Mouse (Mus musculus): ENCODE results near the gene Haus2. TPM values are rescaled to one million over a fixed set of nuclear protein-coding genes. Genes with fewer than 3 reads are reported as not detected.

Gene Haus2
- polyA plus RNA-seq, 1 experiment from 2014 or later = 39.3 TPM

- DNase-seq (ENCODE audit: low spot score, missing footprints) (no peak), ATAC-seq (ENCODE audit: low FRiP score) (no peak)
- Histone ChIP-seq H3K4me2 (no peak overlapping the region), H3K4me3 (ENCODE audit: low read depth, low read length) (no peak overlapping the region), H3K27ac (ENCODE audit: low read depth, low read length) (no peak overlapping the region), H3K4me1 (ENCODE audit: control insufficient read depth, insufficient read depth, low read length) (no peaks in the 10 kb centered on the region), H3K36me3 (ENCODE audit: control insufficient read depth, insufficient read depth, low read length) (no peaks in the 10 kb centered on the region), H3K9ac (ENCODE audit: low read length) (no peak overlapping the region), H3K9me3 (ENCODE audit: control insufficient read depth, low read length) (no peaks in the 10 kb centered on the region), H3K27me3 (ENCODE audit: control insufficient read depth, insufficient read depth, low read length) (no peaks in the 10 kb centered on the region)
- 80% methylated on average over 2 of the region's 2 CpGs for WGBS
Observed at GRCm38 (mm10) chr2:120654693-120655092, 45.5 kb downstream of the Haus2 start.

GRCm38 (mm10) chr2:120655905-120656304 lies 46.7 kb downstream of the Haus2 start:
- H3K9me3 ChIP-seq (ENCODE audit: control insufficient read depth, low read length) = no peaks in the 10 kb centered on the region
- no peaks in the 10 kb centered on the region for H3K4me1 ChIP-seq (ENCODE audit: control insufficient read depth, insufficient read depth, low read length)
- ATAC-seq (ENCODE audit: low FRiP score) (no peak), DNase-seq (ENCODE audit: low spot score, missing footprints) (no peak)
- H3K4me2 ChIP-seq = no peak overlapping the region
- H3K27ac ChIP-seq (ENCODE audit: low read depth, low read length) = no peak overlapping the region
- H3K9ac ChIP-seq (ENCODE audit: low read length) = no peak overlapping the region
- H3K36me3 ChIP-seq (ENCODE audit: control insufficient read depth, insufficient read depth, low read length) = no peaks in the 10 kb centered on the region
- no peak overlapping the region for H3K4me3 ChIP-seq (ENCODE audit: low read depth, low read length)
- H3K27me3 ChIP-seq (ENCODE audit: control insufficient read depth, insufficient read depth, low read length) = no peaks in the 10 kb centered on the region
- 89% methylated on average over 5 of the region's 5 CpGs for WGBS

- Histone ChIP-seq H3K4me2 (no peak overlapping the region), H3K4me1 (ENCODE audit: control insufficient read depth, insufficient read depth, low read length) (no peaks in the 10 kb centered on the region), H3K9me3 (ENCODE audit: control insufficient read depth, low read length) (no peaks in the 10 kb centered on the region), H3K4me3 (ENCODE audit: low read depth, low read length) (no peak overlapping the region), H3K27ac (ENCODE audit: low read depth, low read length) (no peak overlapping the region), H3K36me3 (ENCODE audit: control insufficient read depth, insufficient read depth, low read length) (no peaks in the 10 kb centered on the region), H3K9ac (ENCODE audit: low read length) (no peak overlapping the region), H3K27me3 (ENCODE audit: control insufficient read depth, insufficient read depth, low read length) (no peaks in the 10 kb centered on the region)
- ATAC-seq (ENCODE audit: low FRiP score) (no peak), DNase-seq (ENCODE audit: low spot score, missing footprints) (no peak)
- 89% methylated on average over 2 of the region's 2 CpGs for WGBS
Observed at GRCm38 (mm10) chr2:120656711-120657110, 47.5 kb downstream of the Haus2 start.

- no peak for ATAC-seq (ENCODE audit: low FRiP score)
- Histone ChIP-seq H3K27ac (ENCODE audit: low read depth, low read length) (no peak overlapping the region), H3K9me3 (ENCODE audit: control insufficient read depth, low read length) (no peaks in the 10 kb centered on the region), H3K4me3 (ENCODE audit: low read depth, low read length) (no peak overlapping the region), H3K36me3 (ENCODE audit: control insufficient read depth, insufficient read depth, low read length) (no peaks in the 10 kb centered on the region), H3K9ac (ENCODE audit: low read length) (no peak overlapping the region), H3K4me1 (ENCODE audit: control insufficient read depth, insufficient read depth, low read length) (no peaks in the 10 kb centered on the region), H3K27me3 (ENCODE audit: control insufficient read depth, insufficient read depth, low read length) (no peaks in the 10 kb centered on the region), H3K4me2 (no peak overlapping the region)
- DNase-seq (ENCODE audit: low spot score, missing footprints) = no peak
- 72% methylated on average over 5 of the region's 5 CpGs for WGBS
Observed at GRCm38 (mm10) chr2:120658486-120658885, 49.3 kb downstream of the Haus2 start.

GRCm38 (mm10) chr2:120659318-120659717 lies 50.1 kb downstream of the Haus2 start:
- Histone ChIP-seq H3K4me2 (no peak overlapping the region), H3K4me3 (ENCODE audit: low read depth, low read length) (no peak overlapping the region), H3K9me3 (ENCODE audit: control insufficient read depth, low read length) (no peaks in the 10 kb centered on the region), H3K4me1 (ENCODE audit: control insufficient read depth, insufficient read depth, low read length) (no peaks in the 10 kb centered on the region), H3K27ac (ENCODE audit: low read depth, low read length) (no peak overlapping the region), H3K27me3 (ENCODE audit: control insufficient read depth, insufficient read depth, low read length) (no peaks in the 10 kb centered on the region), H3K36me3 (ENCODE audit: control insufficient read depth, insufficient read depth, low read length) (no peaks in the 10 kb centered on the region), H3K9ac (ENCODE audit: low read length) (no peak overlapping the region)
- ATAC-seq (ENCODE audit: low FRiP score) = no peak
- no peak for DNase-seq (ENCODE audit: low spot score, missing footprints)

GRCm38 (mm10) chr2:120660486-120661078 lies 51.4 kb downstream of the Haus2 start:
- no peaks in the 10 kb centered on the region for H3K4me1 ChIP-seq (ENCODE audit: control insufficient read depth, insufficient read depth, low read length)
- ATAC-seq (ENCODE audit: low FRiP score) (no peak), DNase-seq (ENCODE audit: low spot score, missing footprints) (no peak)
- H3K9me3 ChIP-seq (ENCODE audit: control insufficient read depth, low read length) = no peaks in the 10 kb centered on the region
- H3K4me2 ChIP-seq = no peak overlapping the region
- H3K36me3 ChIP-seq (ENCODE audit: control insufficient read depth, insufficient read depth, low read length) = no peaks in the 10 kb centered on the region
- no peak overlapping the region for H3K4me3 ChIP-seq (ENCODE audit: low read depth, low read length)
- WGBS = 94% methylated on average over 5 of the region's 5 CpGs
- H3K27me3 ChIP-seq (ENCODE audit: control insufficient read depth, insufficient read depth, low read length) = no peaks in the 10 kb centered on the region
- H3K9ac ChIP-seq (ENCODE audit: low read length) = no peak overlapping the region
- H3K27ac ChIP-seq (ENCODE audit: low read depth, low read length) = no peak overlapping the region

- Histone ChIP-seq H3K4me2 (no peak overlapping the region), H3K27me3 (ENCODE audit: control insufficient read depth, insufficient read depth, low read length) (no peaks in the 10 kb centered on the region), H3K36me3 (ENCODE audit: control insufficient read depth, insufficient read depth, low read length) (no peaks in the 10 kb centered on the region), H3K9me3 (ENCODE audit: control insufficient read depth, low read length) (no peaks in the 10 kb centered on the region), H3K4me1 (ENCODE audit: control insufficient read depth, insufficient read depth, low read length) (no peaks in the 10 kb centered on the region), H3K27ac (ENCODE audit: low read depth, low read length) (no peak overlapping the region), H3K4me3 (ENCODE audit: low read depth, low read length) (no peak overlapping the region), H3K9ac (ENCODE audit: low read length) (no peak overlapping the region)
- DNase-seq (ENCODE audit: low spot score, missing footprints) = no peak
- ATAC-seq (ENCODE audit: low FRiP score) = no peak
Observed at GRCm38 (mm10) chr2:120662766-120663165, 53.6 kb downstream of the Haus2 start.

GRCm38 (mm10) chr2:120663491-120664154 lies 54.4 kb downstream of the Haus2 start:
- ATAC-seq (ENCODE audit: low FRiP score) (no peak), DNase-seq (ENCODE audit: low spot score, missing footprints) (no peak)
- Histone ChIP-seq H3K36me3 (ENCODE audit: control insufficient read depth, insufficient read depth, low read length) (no peaks in the 10 kb centered on the region), H3K9me3 (ENCODE audit: control insufficient read depth, low read length) (no peaks in the 10 kb centered on the region), H3K4me3 (ENCODE audit: low read depth, low read length) (no peak overlapping the region), H3K9ac (ENCODE audit: low read length) (no peak overlapping the region), H3K27me3 (ENCODE audit: control insufficient read depth, insufficient read depth, low read length) (no peaks in the 10 kb centered on the region), H3K4me2 (no peak overlapping the region), H3K4me1 (ENCODE audit: control insufficient read depth, insufficient read depth, low read length) (no peaks in the 10 kb centered on the region), H3K27ac (ENCODE audit: low read depth, low read length) (no peak overlapping the region)
- 74% methylated on average over 3 of the region's 3 CpGs for WGBS

GRCm38 (mm10) chr2:120667446-120667845 lies 58.3 kb downstream of the Haus2 start:
- Histone ChIP-seq H3K27ac (ENCODE audit: low read depth, low read length) (no peak overlapping the region), H3K4me1 (ENCODE audit: control insufficient read depth, insufficient read depth, low read length) (no peaks in the 10 kb centered on the region), H3K27me3 (ENCODE audit: control insufficient read depth, insufficient read depth, low read length) (no peaks in the 10 kb centered on the region), H3K9me3 (ENCODE audit: control insufficient read depth, low read length) (no peaks in the 10 kb centered on the region), H3K4me2 (no peak overlapping the region), H3K9ac (ENCODE audit: low read length) (no peak overlapping the region), H3K4me3 (ENCODE audit: low read depth, low read length) (no peak overlapping the region), H3K36me3 (ENCODE audit: control insufficient read depth, insufficient read depth, low read length) (no peaks in the 10 kb centered on the region)
- 85% methylated on average over 2 of the region's 2 CpGs for WGBS
- DNase-seq (ENCODE audit: low spot score, missing footprints) (no peak), ATAC-seq (ENCODE audit: low FRiP score) (no peak)

Measured in midbrain, embryonic 11.5 days (tissue).